Mouse (Mus musculus) cortical plate, adult 2 months (tissue): Measurements from ENCODE around the gene Cbln4.

Source experiments
- CTCF ChIP-seq: fragments of 200-500 bp; IDR thresholded peaks from 2 replicates; pipeline ENCODE4 v1.5.1; 2011; ENCODE audit warnings: mild to moderate bottlenecking, control low read depth, low read length; ENCODE audit not compliant: insufficient read depth; ENCODE audit errors: extremely low read depth
- POLR2A ChIP-seq: fragments of 200-500 bp; IDR thresholded peaks from 2 replicates; pipeline ENCODE4 v1.6.1; 2011; ENCODE audit warnings: mild to moderate bottlenecking, low read length, control low read depth; ENCODE audit not compliant: insufficient read depth; ENCODE audit errors: extremely low read depth

DNA sequence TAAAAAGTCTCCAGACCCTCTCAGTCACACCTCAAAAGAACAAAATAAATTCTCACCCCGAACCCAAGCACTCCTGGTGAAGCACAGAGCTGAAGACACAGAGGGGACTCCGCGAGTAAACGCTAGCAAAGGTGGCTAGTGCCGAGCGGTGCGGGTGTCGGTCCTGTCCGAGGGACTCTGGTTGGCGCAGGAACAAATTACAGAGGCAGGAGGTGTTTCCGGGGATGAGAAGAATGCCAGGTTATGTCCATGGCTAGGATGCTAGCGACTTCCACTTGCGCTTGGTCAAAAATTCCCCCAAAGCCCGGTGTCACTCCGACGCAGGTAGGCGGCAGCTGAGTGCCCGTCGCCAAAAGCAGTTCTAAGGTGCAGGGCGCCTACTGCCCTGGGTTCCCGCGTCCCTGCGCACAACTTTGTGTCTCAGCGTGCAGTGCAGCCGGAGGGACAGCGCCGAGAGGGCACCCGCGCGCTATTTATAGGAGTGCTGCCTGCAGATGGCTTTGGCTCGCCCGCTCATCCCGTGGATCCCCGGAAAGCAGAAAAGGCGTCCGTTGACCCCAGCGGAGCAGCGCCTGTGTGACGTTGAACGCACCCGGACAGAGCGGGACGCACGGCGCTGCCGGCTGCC is 545 bp downstream of the Cbln4 start:
- TF ChIP-seq CTCF (no peak), POLR2A (no peak)
